Mouse (Mus musculus): ENCODE results near the gene Cpm. TPM values are rescaled to one million over a fixed set of nuclear protein-coding genes. Genes with fewer than 3 reads are reported as not detected.
A peak's percentile ranks its signal among the peaks of the same experiment; 100 is the strongest.

Cpm gene
- polyA plus RNA-seq, 1 experiment from 2014 or later: 2.7 TPM

DNA sequence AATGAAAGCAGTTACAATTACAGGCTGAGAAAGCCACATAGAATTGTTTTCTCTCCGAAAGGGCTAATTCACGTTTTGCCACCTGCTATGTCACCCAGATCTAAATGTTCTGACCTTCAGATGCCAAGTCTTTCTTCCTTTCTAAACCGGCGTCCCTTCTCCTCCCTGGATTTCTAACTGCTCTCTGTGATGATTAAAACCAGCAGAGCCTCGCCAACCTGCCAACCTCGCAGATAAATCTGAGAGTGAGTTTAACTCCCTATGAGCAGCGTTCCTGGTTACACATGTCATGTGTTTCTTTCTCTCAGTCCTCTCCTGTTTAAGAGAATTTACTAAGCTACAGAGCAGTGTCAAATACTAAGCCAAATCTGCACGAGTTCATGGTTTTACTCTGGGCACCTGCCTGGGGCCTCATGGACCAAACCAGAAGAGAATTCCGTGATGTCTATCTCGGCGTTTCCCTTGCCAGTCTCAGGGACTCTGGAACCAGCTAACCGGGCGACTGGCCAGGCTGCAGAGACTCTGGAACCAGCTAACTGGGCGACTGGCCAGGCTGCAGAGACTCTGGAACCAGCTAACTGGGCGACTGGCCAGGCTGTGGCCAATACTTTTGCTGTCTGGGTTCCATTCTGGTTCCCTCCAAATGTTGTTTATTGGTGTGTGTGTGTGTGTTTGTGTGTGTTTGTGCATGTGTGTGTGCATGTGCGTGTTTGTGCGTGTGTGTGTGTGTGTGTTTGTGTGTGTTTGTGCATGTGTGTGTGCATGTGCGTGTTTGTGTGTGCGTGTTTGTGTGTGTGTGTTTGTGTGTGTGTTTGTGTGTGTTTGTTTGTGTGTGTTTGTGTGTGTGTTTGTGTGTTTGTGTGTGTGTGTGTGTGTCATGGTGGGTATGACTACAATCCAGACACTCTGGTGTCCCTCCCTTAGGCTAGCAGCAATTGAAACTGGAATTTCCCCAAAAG, 89.1 kb downstream of the Cpm start:
- H3K4me3 ChIP-seq (ENCODE audit: low read length): no peak overlapping the region
- H3K27me3 ChIP-seq (replicated peaks; ENCODE audit: control insufficient read depth, insufficient read depth, low read length): no peaks in the 10 kb centered on the region
- H3K4me2 ChIP-seq (ENCODE audit: low read length): no peak overlapping the region
- no peaks in the 10 kb centered on the region for H3K4me1 ChIP-seq (ENCODE audit: control insufficient read depth, insufficient read depth, low read depth, low read length)
- no peaks in the 10 kb centered on the region for H3K36me3 ChIP-seq (ENCODE audit: control insufficient read depth, insufficient read depth, low read length)
- no peak for ATAC-seq
- WGBS: 64% methylated on average over 19 of the region's 19 CpGs
- H3K9me3 ChIP-seq (ENCODE audit: control insufficient read depth, low read length): no peaks in the 10 kb centered on the region
- no peak overlapping the region for H3K9ac ChIP-seq (ENCODE audit: low read depth, low read length)
- peak overlapping the region; percentile 34; the same call in 1 of the 2 replicates for H3K27ac ChIP-seq (ENCODE audit: low read depth, low read length)

DNA sequence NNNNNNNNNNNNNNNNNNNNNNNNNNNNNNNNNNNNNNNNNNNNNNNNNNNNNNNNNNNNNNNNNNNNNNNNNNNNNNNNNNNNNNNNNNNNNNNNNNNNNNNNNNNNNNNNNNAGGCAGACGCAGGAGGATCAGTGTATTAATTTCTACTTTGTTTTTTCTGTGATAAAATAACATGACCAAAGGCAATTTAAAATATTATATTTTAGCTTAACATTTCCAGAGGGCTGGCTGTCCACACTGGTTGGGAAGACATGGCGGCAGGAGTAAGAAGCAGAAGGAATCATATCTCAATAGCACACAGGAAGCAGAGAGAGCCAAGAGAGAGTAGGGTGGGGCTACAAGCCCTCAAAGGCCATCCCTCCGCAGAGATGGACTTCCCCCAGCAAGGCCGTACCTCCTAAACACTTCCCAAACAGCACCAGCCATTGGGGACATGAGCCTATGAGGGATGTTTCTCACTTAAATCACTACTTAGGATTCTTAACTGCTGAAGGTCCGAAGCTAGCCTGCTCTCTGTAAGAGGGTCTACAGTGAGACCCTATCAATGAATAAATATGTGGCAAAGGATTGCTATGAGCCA, 94.9 kb downstream of the Cpm start:
- H3K27me3 ChIP-seq (replicated peaks; ENCODE audit: control insufficient read depth, insufficient read depth, low read length): no peaks in the 10 kb centered on the region
- WGBS: 76% methylated on average over 5 of the region's 5 CpGs
- no peaks in the 10 kb centered on the region for H3K4me1 ChIP-seq (ENCODE audit: control insufficient read depth, insufficient read depth, low read depth, low read length)
- no peak overlapping the region for H3K4me3 ChIP-seq (ENCODE audit: low read length)
- H3K9ac ChIP-seq (ENCODE audit: low read depth, low read length): no peak overlapping the region
- no peak overlapping the region for H3K27ac ChIP-seq (ENCODE audit: low read depth, low read length)
- no peaks in the 10 kb centered on the region for H3K9me3 ChIP-seq (ENCODE audit: control insufficient read depth, low read length)
- ATAC-seq: no peak
- no peaks in the 10 kb centered on the region for H3K36me3 ChIP-seq (ENCODE audit: control insufficient read depth, insufficient read depth, low read length)
- no peak overlapping the region for H3K4me2 ChIP-seq (ENCODE audit: low read length)

DNA sequence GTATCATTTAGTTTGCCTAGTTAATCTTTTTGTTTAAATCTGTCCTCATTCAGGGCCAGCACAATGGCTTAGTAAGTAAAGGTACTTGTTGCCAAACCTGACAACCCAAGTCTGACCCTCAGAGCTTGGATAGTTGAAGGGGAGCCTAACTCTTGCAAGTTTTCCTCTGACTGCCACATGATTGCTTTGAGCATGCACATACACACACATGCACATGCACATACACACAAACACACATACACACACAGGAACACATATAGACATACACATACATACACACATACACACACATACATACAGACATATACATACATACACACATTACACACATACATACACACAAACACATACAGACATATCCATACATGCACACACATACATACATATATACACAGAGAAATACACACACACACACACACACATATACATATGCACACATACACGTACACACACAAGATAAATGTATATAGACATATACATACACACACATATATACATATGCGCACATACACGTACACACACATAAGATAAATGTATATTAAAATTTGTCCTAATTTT, 95.6 kb downstream of the Cpm start:
- Histone ChIP-seq H3K36me3 (ENCODE audit: control insufficient read depth, insufficient read depth, low read length) (no peaks in the 10 kb centered on the region), H3K9ac (ENCODE audit: low read depth, low read length) (no peak overlapping the region), H3K27ac (ENCODE audit: low read depth, low read length) (no peak overlapping the region), H3K4me2 (ENCODE audit: low read length) (no peak overlapping the region), H3K27me3 (replicated peaks; ENCODE audit: control insufficient read depth, insufficient read depth, low read length) (no peaks in the 10 kb centered on the region), H3K4me3 (ENCODE audit: low read length) (no peak overlapping the region), H3K4me1 (ENCODE audit: control insufficient read depth, insufficient read depth, low read depth, low read length) (no peaks in the 10 kb centered on the region), H3K9me3 (ENCODE audit: control insufficient read depth, low read length) (no peaks in the 10 kb centered on the region)
- ATAC-seq: no peak
- WGBS: 95% methylated on average over 3 of the region's 3 CpGs

DNA sequence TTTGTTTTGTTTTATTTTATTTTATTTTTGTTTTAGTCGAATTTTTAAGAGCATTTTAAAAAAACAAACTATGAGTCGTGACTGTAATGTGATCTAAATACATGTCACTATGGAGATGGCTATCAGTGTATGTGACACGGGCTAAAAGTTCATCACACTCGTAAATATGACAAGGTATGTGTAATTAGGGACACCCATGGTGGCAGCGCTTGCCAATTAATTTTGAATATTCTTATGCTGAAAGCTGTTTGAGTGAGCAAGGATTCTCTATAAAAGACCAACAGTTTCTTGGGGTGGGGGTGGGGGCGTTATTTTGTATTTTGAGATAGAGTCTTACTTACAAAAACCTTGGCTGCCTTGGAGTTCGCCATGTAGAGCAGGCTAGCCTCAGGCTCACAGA, 96.4 kb downstream of the Cpm start:
- 83% methylated on average over 7 of the region's 7 CpGs for WGBS
- no peak overlapping the region for H3K9ac ChIP-seq (ENCODE audit: low read depth, low read length)
- no peaks in the 10 kb centered on the region for H3K36me3 ChIP-seq (ENCODE audit: control insufficient read depth, insufficient read depth, low read length)
- no peak overlapping the region for H3K4me3 ChIP-seq (ENCODE audit: low read length)
- H3K4me2 ChIP-seq (ENCODE audit: low read length): no peak overlapping the region
- no peaks in the 10 kb centered on the region for H3K4me1 ChIP-seq (ENCODE audit: control insufficient read depth, insufficient read depth, low read depth, low read length)
- ATAC-seq: no peak
- H3K9me3 ChIP-seq (ENCODE audit: control insufficient read depth, low read length): no peaks in the 10 kb centered on the region
- no peaks in the 10 kb centered on the region for H3K27me3 ChIP-seq (replicated peaks; ENCODE audit: control insufficient read depth, insufficient read depth, low read length)
- no peak overlapping the region for H3K27ac ChIP-seq (ENCODE audit: low read depth, low read length)

DNA sequence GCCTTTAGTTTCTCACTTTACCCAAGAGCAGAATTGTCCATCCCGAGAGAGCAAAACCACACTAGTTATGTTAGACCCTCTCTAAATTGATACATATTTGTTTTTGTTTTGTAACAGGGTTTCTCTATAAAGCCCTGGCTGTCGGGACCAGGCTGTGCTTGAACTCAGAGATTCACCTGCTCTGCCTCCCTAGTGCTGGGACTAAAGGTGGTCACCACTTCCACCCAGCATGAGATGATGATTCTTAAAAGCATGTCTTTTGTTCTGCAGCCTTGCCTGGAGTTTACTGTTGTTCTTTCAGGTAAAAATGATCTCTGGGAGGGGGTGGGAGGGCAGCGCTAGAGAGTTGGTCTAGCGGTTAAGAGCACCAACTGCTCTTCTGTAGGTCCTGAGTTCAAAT, 97.0 kb downstream of the Cpm start:
- no peak for ATAC-seq
- no peak overlapping the region for H3K9ac ChIP-seq (ENCODE audit: low read depth, low read length)
- 97% methylated on average over 4 of the region's 4 CpGs for WGBS
- no peaks in the 10 kb centered on the region for H3K36me3 ChIP-seq (ENCODE audit: control insufficient read depth, insufficient read depth, low read length)
- H3K4me1 ChIP-seq (ENCODE audit: control insufficient read depth, insufficient read depth, low read depth, low read length): no peaks in the 10 kb centered on the region
- no peaks in the 10 kb centered on the region for H3K27me3 ChIP-seq (replicated peaks; ENCODE audit: control insufficient read depth, insufficient read depth, low read length)
- H3K27ac ChIP-seq (ENCODE audit: low read depth, low read length): no peak overlapping the region
- H3K4me3 ChIP-seq (ENCODE audit: low read length): no peak overlapping the region
- no peak overlapping the region for H3K4me2 ChIP-seq (ENCODE audit: low read length)
- no peaks in the 10 kb centered on the region for H3K9me3 ChIP-seq (ENCODE audit: control insufficient read depth, low read length)

DNA sequence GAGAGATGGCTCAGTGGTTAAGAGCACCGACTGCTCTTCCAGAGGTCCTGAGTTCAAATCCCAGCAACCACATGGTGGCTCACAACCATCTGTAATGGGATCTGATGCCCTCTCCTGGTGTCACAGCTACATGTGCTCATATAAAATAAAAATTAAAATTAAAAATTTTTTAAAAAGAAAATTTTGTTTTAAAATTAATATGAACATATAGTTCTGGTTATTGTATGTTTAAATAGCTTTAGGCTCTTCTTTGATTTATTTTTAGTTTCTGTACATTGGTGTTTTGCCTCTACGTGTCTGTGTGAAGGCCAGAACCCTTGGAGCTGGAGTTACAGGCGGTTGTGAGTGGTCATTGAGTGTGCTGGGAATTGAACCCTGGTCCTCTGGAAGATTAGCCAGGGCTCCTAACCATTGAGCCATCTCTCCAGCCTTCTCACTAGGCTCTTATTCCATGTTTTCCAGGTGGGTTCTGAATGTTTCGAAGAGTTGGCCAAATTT, 97.6 kb downstream of the Cpm start:
- no peak overlapping the region for H3K4me2 ChIP-seq (ENCODE audit: low read length)
- H3K9ac ChIP-seq (ENCODE audit: low read depth, low read length): no peak overlapping the region
- no peak for ATAC-seq
- no peaks in the 10 kb centered on the region for H3K27me3 ChIP-seq (replicated peaks; ENCODE audit: control insufficient read depth, insufficient read depth, low read length)
- 91% methylated on average over 4 of the region's 4 CpGs for WGBS
- H3K4me1 ChIP-seq (ENCODE audit: control insufficient read depth, insufficient read depth, low read depth, low read length): no peaks in the 10 kb centered on the region
- no peaks in the 10 kb centered on the region for H3K36me3 ChIP-seq (ENCODE audit: control insufficient read depth, insufficient read depth, low read length)
- no peak overlapping the region for H3K4me3 ChIP-seq (ENCODE audit: low read length)
- no peaks in the 10 kb centered on the region for H3K9me3 ChIP-seq (ENCODE audit: control insufficient read depth, low read length)
- H3K27ac ChIP-seq (ENCODE audit: low read depth, low read length): no peak overlapping the region

DNA sequence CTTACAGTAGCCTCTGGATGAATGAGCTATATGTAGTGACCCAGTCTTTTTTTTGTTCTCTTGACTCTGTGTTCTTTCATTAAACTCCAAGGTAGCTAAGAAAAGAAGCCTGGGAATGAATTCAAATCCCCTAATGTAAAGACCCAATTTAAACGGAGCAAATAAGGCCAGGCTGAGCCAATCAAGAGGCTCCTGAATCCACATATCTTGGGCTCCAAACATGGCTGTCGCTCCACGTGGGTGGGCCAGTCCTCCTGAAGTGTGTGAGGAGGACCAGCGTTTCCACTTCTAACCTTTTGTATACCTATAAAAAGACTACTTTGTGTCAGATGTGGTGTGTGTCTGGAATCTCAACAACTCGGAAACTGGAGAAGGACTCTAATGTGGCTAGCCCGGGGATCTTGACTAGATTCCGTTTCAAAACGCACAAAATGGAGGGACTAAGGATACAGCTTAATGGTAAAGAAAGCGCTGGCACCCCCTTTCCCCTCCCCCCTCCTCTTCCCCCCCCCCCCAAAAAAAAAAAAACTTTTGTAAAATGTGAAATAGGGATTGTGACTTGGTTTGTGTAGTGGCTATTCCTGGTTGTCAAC, 98.3 kb downstream of the Cpm start:
- Histone ChIP-seq H3K36me3 (ENCODE audit: control insufficient read depth, insufficient read depth, low read length) (no peaks in the 10 kb centered on the region), H3K4me3 (ENCODE audit: low read length) (no peak overlapping the region), H3K9ac (ENCODE audit: low read depth, low read length) (no peak overlapping the region), H3K4me2 (ENCODE audit: low read length) (no peak overlapping the region), H3K27ac (ENCODE audit: low read depth, low read length) (no peak overlapping the region), H3K4me1 (ENCODE audit: control insufficient read depth, insufficient read depth, low read depth, low read length) (no peaks in the 10 kb centered on the region), H3K27me3 (replicated peaks; ENCODE audit: control insufficient read depth, insufficient read depth, low read length) (no peaks in the 10 kb centered on the region), H3K9me3 (ENCODE audit: control insufficient read depth, low read length) (no peaks in the 10 kb centered on the region)
- ATAC-seq: no peak
- 88% methylated on average over 9 of the region's 9 CpGs for WGBS

DNA sequence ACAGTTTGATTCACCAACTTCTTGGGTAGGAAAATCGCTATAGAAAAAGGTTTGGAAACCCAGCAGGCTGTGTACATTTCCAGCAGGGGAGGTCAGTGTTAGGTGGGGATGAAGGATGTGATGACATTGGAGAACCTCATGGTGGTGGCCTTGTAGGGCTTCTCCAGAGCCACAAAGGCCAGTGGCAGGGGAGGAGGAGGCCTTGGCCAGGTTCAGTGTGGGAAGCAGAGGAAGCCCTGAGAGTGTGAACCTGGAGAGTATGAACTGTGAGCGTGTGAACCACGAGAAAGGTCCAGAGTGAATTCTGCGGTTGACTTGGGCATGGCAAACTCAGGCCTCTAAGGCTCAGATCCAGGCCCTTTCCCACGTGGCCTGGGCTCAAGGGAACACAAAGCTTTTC, 99.3 kb downstream of the Cpm start:
- WGBS: 84% methylated on average over 5 of the region's 5 CpGs
- Histone ChIP-seq H3K27ac (ENCODE audit: low read depth, low read length) (no peak overlapping the region), H3K4me3 (ENCODE audit: low read length) (no peak overlapping the region), H3K9me3 (ENCODE audit: control insufficient read depth, low read length) (no peaks in the 10 kb centered on the region), H3K36me3 (ENCODE audit: control insufficient read depth, insufficient read depth, low read length) (no peaks in the 10 kb centered on the region), H3K4me2 (ENCODE audit: low read length) (no peak overlapping the region), H3K9ac (ENCODE audit: low read depth, low read length) (no peak overlapping the region), H3K27me3 (replicated peaks; ENCODE audit: control insufficient read depth, insufficient read depth, low read length) (no peaks in the 10 kb centered on the region), H3K4me1 (ENCODE audit: control insufficient read depth, insufficient read depth, low read depth, low read length) (no peaks in the 10 kb centered on the region)
- no peak for ATAC-seq
